Mouse (Mus musculus): ENCODE results near the gene Mfsd14b.

GRCm38 (mm10) chr13:65100678-65101077 lies 12.1 kb downstream of the Mfsd14b start:
- TF ChIP-seq CTCF (IDR thresholded peaks at IDR 0.05; ENCODE audit: extremely low read depth, insufficient read length, insufficient replicate concordance, low read depth, low read length) (no peak), POLR2A (IDR thresholded peaks at IDR 0.05; ENCODE audit: low read depth, low read length) (no peak)
